Mouse (Mus musculus) heart, postnatal 14 days (tissue): Measurements from ENCODE around the gene Mrps25. TPM values are rescaled to one million over a fixed set of nuclear protein-coding genes. Genes with fewer than 3 reads are reported as not detected.

ENCODE experiments used
- DNase-seq, 2 experiments: peaks; one replicate each; pipeline ENCODE4 v3.0.0; 2021 to 2022
- intact Hi-C: fragments of 180-260 bp; cut with DNase I; formaldehyde crosslinking; loops from one replicate; pipeline ENCODE4 v1.15.1; 2025
- long read RNA-seq, 2 experiments: library from polyadenylated mRNA; stranded (forward); transcript quantifications; one replicate each; pipeline ENCODE4 v2.0.0; 2021
- total RNA-seq, 2 experiments: library from RNA; stranded (reverse); gene quantifications; 2 replicates each; pipeline ENCODE4 v1.2.3; 2021

Mrps25 gene
- 10 to 100 TPM; 66.9 to 67.5 TPM for total RNA-seq
- long read RNA-seq, experiment 1, full-length matches to known transcripts: 84 of 86 reads
- long read RNA-seq, experiment 1, partial matches to known transcripts: 1 of 86 reads
- long read RNA-seq, experiment 1, other reads (novel, unspliced or antisense): 1 of 86 reads
- long read RNA-seq, experiment 2, full-length matches to known transcripts: 74 of 77 reads
- long read RNA-seq, experiment 2, partial matches to known transcripts: 1 of 77 reads
- long read RNA-seq, experiment 2, other reads (novel, unspliced or antisense): 2 of 77 reads

DNA sequence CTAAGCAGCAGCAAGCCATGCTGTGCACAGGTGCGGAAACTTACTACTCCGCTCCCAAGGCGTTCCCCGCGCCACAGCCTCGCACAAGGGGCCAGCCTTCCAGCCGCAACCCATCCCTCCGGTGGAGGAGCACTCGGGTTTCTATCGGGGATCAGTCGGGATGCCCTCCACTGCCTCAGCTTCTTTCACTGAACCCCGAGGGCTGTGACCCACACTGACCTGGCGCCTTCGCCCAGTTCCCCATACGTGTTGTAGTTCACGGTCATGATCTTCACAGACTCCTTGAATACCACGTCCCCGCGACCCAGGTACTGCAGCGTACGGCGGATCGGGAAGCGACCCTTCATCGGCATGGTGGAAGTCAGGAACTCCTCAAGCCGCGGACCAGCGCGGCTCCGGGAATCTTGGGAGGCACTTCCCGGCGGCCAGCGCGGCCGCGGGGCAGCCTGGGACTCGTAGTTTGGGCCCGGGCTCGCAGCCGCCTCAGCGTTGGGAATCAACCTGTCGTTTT lies at the start of gene Mrps25:
TSS of gene Mrps25 (minus strand) at position 413 of the 511 bp plus-strand sequence.
- intact Hi-C loops: no loop called here
- peak; percentile 77 to 84 for DNase-seq

- DNase-seq: no peak
- intact Hi-C loops: no loop called here
Observed at GRCm38 (mm10) chr6:92231762-92232161, 47.9 kb upstream of the Mrps25 start.

- intact Hi-C loops: no loop called here
- DNase-seq: no peak
Observed at GRCm38 (mm10) chr6:92231356-92231755, 47.5 kb upstream of the Mrps25 start.

GRCm38 (mm10) chr6:92229586-92229985 lies 45.8 kb upstream of the Mrps25 start:
- DNase-seq: no peak
- intact Hi-C loops: no loop called here

- no peak for DNase-seq
- intact Hi-C loops: no loop called here
Observed at GRCm38 (mm10) chr6:92229103-92229502, 45.3 kb upstream of the Mrps25 start.

DNA sequence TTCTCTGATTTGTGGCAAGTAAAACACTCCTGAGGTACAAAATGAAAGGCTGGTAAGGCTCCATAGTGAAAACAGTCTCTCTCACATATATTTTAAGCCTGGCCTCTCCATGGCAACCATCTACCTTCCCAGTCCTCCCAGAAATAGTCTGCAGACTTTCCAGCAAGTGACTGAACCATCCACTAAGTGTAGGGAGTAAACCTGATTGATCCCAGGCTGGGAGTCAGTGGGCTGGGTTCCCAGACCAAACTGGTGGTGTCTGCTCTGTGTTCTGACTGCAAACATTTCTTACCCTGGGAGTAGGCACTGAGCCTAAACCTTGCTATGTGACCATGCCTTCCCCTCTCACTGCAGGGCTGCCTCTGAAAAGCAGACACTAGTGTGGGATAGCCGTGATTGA lies 41.1 kb upstream of the Mrps25 start:
- intact Hi-C loops: no loop called here
- no peak for DNase-seq

GRCm38 (mm10) chr6:92222021-92222420 lies 38.2 kb upstream of the Mrps25 start:
- intact Hi-C loops: no loop called here

GRCm38 (mm10) chr6:92221604-92222003 lies 37.8 kb upstream of the Mrps25 start:
- intact Hi-C loops: no loop called here

More at GRCm38 (mm10) chr6:92222021-92222420, 38.2 kb upstream of the Mrps25 start:
- no peak for DNase-seq

GRCm38 (mm10) chr6:92219445-92219844 lies 35.6 kb upstream of the Mrps25 start:
- DNase-seq: peak; percentile 26 to 47
- intact Hi-C loops: loop anchor here (1.0 kb wide), 1 partner anchor 50 kb away; no protein-coding TSS in a partner anchor

More at GRCm38 (mm10) chr6:92221604-92222003, 37.8 kb upstream of the Mrps25 start:
- DNase-seq: no peak

- peak; percentile 93 for DNase-seq
- intact Hi-C loops: no loop called here
Observed at GRCm38 (mm10) chr6:92214773-92215449, 31.1 kb upstream of the Mrps25 start, which contains the start of gene Rbsn. Rbsn (minus strand) TSS chr6:92214925.

DNA sequence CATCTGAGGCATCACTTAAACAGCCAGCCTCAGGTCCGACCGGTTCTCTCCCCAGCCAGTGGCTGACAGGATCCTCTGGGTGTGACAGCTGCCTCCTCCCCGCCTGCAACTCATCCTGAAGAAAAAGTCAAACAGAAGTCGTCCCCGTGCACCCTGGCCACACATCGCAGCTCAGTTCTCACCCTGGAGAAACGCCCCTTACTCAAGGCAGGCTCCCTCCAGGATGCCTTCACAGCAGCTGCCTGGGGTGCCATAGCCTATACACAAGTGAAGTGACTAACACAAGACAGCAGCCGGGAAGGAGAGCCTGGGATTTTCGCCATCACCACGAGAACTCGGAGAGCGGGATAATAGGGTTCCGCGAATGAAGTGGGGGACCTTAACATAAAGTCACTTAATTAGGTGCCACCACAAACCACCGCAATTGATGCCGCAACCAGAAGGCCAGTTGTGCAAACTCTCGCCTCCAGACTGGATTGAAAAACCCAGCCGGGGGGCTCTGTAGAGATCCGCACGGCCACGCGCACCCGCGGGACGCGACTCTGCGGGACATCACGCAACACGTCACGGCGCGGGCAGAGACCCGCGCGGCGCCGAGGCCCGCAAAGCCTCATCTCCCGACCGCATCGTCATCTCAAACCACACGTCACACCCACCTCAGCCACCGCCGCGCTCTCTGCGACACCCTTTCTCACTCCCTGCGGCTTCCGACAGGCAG lies 30.4 kb upstream of the Mrps25 start:
- intact Hi-C loops: no loop called here
- DNase-seq: no peak

- DNase-seq: no peak
- intact Hi-C loops: no loop called here
Observed at GRCm38 (mm10) chr6:92199414-92199813, 15.6 kb upstream of the Mrps25 start.

GRCm38 (mm10) chr6:92184178-92184577 lies 345 bp upstream of the Mrps25 start:
- intact Hi-C loops: no loop called here
- DNase-seq: no peak

- intact Hi-C loops: no loop called here
- DNase-seq: no peak
Observed at GRCm38 (mm10) chr6:92176450-92176849, 7.4 kb downstream of the Mrps25 start.

GRCm38 (mm10) chr6:92162724-92163123 lies 21.1 kb downstream of the Mrps25 start:
- intact Hi-C loops: loop anchor here (10.0 kb wide), 1 partner anchor 258 kb away; the partner anchor contains the start of gene 4930590J08Rik
- DNase-seq: no peak

GRCm38 (mm10) chr6:92158801-92159200 lies 25.0 kb downstream of the Mrps25 start:
- intact Hi-C loops: no loop called here
- DNase-seq: no peak

GRCm38 (mm10) chr6:92153774-92154173 lies 30.1 kb downstream of the Mrps25 start:
- DNase-seq: no peak
- intact Hi-C loops: no loop called here

DNA sequence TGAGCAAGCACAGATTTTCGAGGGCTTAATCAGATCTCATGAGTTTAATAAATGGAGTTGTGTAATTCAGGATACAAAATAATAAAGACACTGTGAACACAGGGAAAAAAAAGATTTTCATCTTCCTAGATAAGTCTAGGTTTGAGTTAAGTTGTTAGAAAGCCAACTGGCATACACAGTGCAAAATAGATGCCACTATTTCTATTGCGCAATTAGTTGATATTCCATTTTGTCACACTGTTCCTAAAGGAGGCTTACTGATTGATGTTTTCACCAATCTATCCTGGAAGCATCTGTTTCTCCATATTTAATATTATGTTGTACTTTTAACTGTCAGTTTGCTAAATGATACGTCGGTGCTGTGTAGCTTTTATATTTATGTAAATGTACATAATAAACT lies 38.0 kb downstream of the Mrps25 start:
- no peak for DNase-seq
- intact Hi-C loops: no loop called here

DNA sequence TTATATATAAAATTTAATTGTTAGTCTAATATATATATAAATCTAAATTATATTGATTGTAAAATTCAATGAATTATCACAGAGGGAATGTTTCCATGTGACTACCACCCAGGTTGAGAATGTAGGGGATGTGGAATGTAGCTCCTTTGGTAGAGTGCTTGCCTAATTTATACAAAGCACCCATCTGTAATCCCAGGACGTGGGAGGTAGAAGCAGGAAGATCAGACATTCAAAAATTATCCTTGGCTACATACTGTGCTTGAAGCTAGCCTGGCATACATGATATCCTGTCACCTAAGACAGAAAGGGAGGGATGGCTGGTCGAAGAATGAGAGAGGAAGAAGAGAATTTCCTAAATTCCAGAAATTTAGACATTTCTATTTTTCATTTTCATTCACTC lies 47.5 kb downstream of the Mrps25 start:
- intact Hi-C loops: loop anchor here (5.0 kb wide), 1 partner anchor 34 kb away; no protein-coding TSS in a partner anchor
- no peak for DNase-seq

GRCm38 (mm10) chr6:92133617-92134016 lies 50.2 kb downstream of the Mrps25 start:
- intact Hi-C loops: no loop called here

More at GRCm38 (mm10) chr6:92133617-92134016, 50.2 kb downstream of the Mrps25 start:
- no peak for DNase-seq
